In genomic region chr11:6547037-6547680, GRCm38 (mm10) we compare ENCODE assay signal across 8 mouse cellular contexts. TPM values are rescaled to one million over a fixed set of nuclear protein-coding genes. Genes with fewer than 3 reads are reported as not detected.
DNase-seq lines count a peak whose midpoint lies in the region; ATAC-seq and TF ChIP-seq lines count a peak whose summit lies in the region.

No protein-coding gene starts in this region.

- no peak for TF ChIP-seq EP300 in heart, adult 2 months (IDR thresholded peaks at IDR 0.05; ENCODE audit: insufficient read depth, low read depth, low read length)

- peak overlapping the region; percentile 96 for H3K27ac ChIP-seq in heart, adult 2 months
- peak overlapping the region; percentile 99 for H3K27ac ChIP-seq in intestine, postnatal 0 days (ENCODE audit: low read depth, low read length)
- H3K27ac ChIP-seq in midbrain, embryonic 15.5 days: peak overlapping the region; percentile 93

- peak overlapping the region; percentile 81 for H3K4me3 ChIP-seq in heart, adult 2 months
- H3K4me3 ChIP-seq in intestine, postnatal 0 days (ENCODE audit: low read depth, low read length): peak overlapping the region; percentile 72
- peak overlapping the region; percentile 94 for H3K4me3 ChIP-seq in midbrain, embryonic 15.5 days

- no peaks in the 10 kb centered on the region for H3K9me3 ChIP-seq in intestine, postnatal 0 days (ENCODE audit: control insufficient read depth)
- no peaks in the 10 kb centered on the region for H3K9me3 ChIP-seq in midbrain, embryonic 15.5 days

- ATAC-seq in intestine, postnatal 0 days: peak; percentile 45
- peak; percentile 71 for ATAC-seq in midbrain, embryonic 15.5 days (replicated peaks)

- peaks cover 2% of the 10 kb centered on the region; the same call in 1 of the 2 replicates for H3K36me3 ChIP-seq in heart, adult 2 months (ENCODE audit: control insufficient read depth, insufficient read depth, low read length)
- H3K36me3 ChIP-seq in intestine, postnatal 0 days (ENCODE audit: control insufficient read depth, insufficient read depth): no peaks in the 10 kb centered on the region
- no peaks in the 10 kb centered on the region for H3K36me3 ChIP-seq in midbrain, embryonic 15.5 days (replicated peaks)

- H3K4me1 ChIP-seq in heart, adult 2 months (ENCODE audit: control insufficient read depth, insufficient read depth, low read length): no peaks in the 10 kb centered on the region; the same call in 1 of the 2 replicates
- H3K4me1 ChIP-seq in intestine, postnatal 0 days (replicated peaks; ENCODE audit: control insufficient read depth, insufficient read depth, low read length): no peaks in the 10 kb centered on the region
- H3K4me1 ChIP-seq in midbrain, embryonic 15.5 days: peaks cover 18% of the 10 kb centered on the region

- peak overlapping the region; percentile 86 for H3K9ac ChIP-seq in heart, adult 2 months (ENCODE audit: low read depth, low read length)
- peak overlapping the region; percentile 90 for H3K9ac ChIP-seq in intestine, postnatal 0 days (ENCODE audit: low read depth, low read length)
- H3K9ac ChIP-seq in midbrain, embryonic 15.5 days: peak overlapping the region; percentile 85

- peak; percentile 52 for TF ChIP-seq POLR2A in heart, adult 2 months (IDR thresholded peaks at IDR 0.05; ENCODE audit: insufficient read depth, low read depth, low read length)

- H3K27me3 ChIP-seq in heart, adult 2 months (ENCODE audit: control insufficient read depth, insufficient read depth, low read length): no peaks in the 10 kb centered on the region
- no peaks in the 10 kb centered on the region for H3K27me3 ChIP-seq in intestine, postnatal 0 days (replicated peaks; ENCODE audit: control insufficient read depth, insufficient read depth, low read length)
- no peaks in the 10 kb centered on the region for H3K27me3 ChIP-seq in midbrain, embryonic 15.5 days (replicated peaks)

- peak overlapping the region; percentile 78 for H3K4me2 ChIP-seq in intestine, postnatal 0 days (replicated peaks; ENCODE audit: low read depth)
- H3K4me2 ChIP-seq in midbrain, embryonic 15.5 days: peak overlapping the region; percentile 66

- WGBS in heart, adult 2 months: 1% methylated on average over 41 of the region's 41 CpGs
- WGBS in intestine, postnatal 0 days: under 1% methylated on average over 30 of the region's 41 CpGs
- under 1% methylated on average over 28 of the region's 41 CpGs for WGBS in midbrain, embryonic 15.5 days

- DNase-seq in adrenal gland, postnatal 10 days: peak; percentile 79
- DNase-seq in embryo, embryonic 9.5 days (ENCODE audit: extremely low spot score): peak; percentile 83
- DNase-seq in heart, adult 2 months: peak; percentile 87 to 91
- DNase-seq in liver: peak; percentile 77
- DNase-seq in spleen, adult 18-20 months: peak; percentile 81 to 83
- no peak for DNase-seq in T-cell, adult 2 months (ENCODE audit: low spot score)

- 0 out of 2 replicates have a peak, but pooled peaks have one; percentile 18 for TF ChIP-seq CTCF in heart, adult 2 months (IDR thresholded peaks at IDR 0.05)
- TF ChIP-seq CTCF in intestine, postnatal 0 days (IDR thresholded peaks at IDR 0.05; ENCODE audit: low read depth): peak; percentile 19; the same call in 1 of the 2 replicates

- intact Hi-C loops in heart, adult 2 months (cut with DNase I): loop anchor here (2.0 to 5.0 kb wide), 2 partner anchors 40 to 80 kb away; partner anchors contain the start of gene Tbrg4

- no peaks in the 10 kb centered on the region; the same call in 1 of the 2 replicates for H3K79me2 ChIP-seq in heart, adult 2 months (replicated peaks; ENCODE audit: control insufficient read depth, insufficient read depth, low read length)

RNA-seq across cellular contexts. Expression of gene Ccm2, which starts 0.5 kb away (rescaled TPM):
- 10 to 100 TPM; 46.4 to 47.5 TPM for total RNA-seq in adrenal gland, postnatal 10 days (2021)
- total RNA-seq in heart, adult 2 months (2021): 10 to 100 TPM; 25.6 to 28.5 TPM
- 47.8 and 54.1 TPM in 2 replicates for polyA plus RNA-seq in heart, adult 2 months (2012; rRNA removed)
- 37.2 and 39.6 TPM in 2 replicates for polyA plus RNA-seq in intestine, postnatal 0 days (2015; fragmentation: Nextera tagmentation; extraction: Ambion mirVana)
- polyA plus RNA-seq in midbrain, embryonic 15.5 days (2015; fragmentation: Nextera tagmentation; extraction: Ambion mirVana): 90.5 and 96.6 TPM in 2 replicates

RNA-seq across cellular contexts. Expression of gene Myo1g, which starts 26.4 kb away (rescaled TPM):
- 1 to 10 TPM; 6.3 to 6.5 TPM for total RNA-seq in adrenal gland, postnatal 10 days (2021)
- 1 to 10 TPM; 1.4 TPM for total RNA-seq in heart, adult 2 months (2021)
- polyA plus RNA-seq in heart, adult 2 months (2012; rRNA removed): 4.1 and 7.2 TPM in 2 replicates
- 0.87 and 0.95 TPM in 2 replicates for polyA plus RNA-seq in intestine, postnatal 0 days (2015; fragmentation: Nextera tagmentation; extraction: Ambion mirVana)
- 0.23 and 0.54 TPM in 2 replicates for polyA plus RNA-seq in midbrain, embryonic 15.5 days (2015; fragmentation: Nextera tagmentation; extraction: Ambion mirVana)

RNA-seq across cellular contexts. Expression of gene Nacad, which starts 58.7 kb away (rescaled TPM):
- 1 to 10 TPM; 4.2 to 5.7 TPM for total RNA-seq in adrenal gland, postnatal 10 days (2021)
- under 1 TPM; 0.23 to 0.52 TPM for total RNA-seq in heart, adult 2 months (2021)
- polyA plus RNA-seq in heart, adult 2 months (2012; rRNA removed): 0.67 and 1.4 TPM in 2 replicates
- polyA plus RNA-seq in intestine, postnatal 0 days (2015; fragmentation: Nextera tagmentation; extraction: Ambion mirVana): 4.0 and 4.8 TPM in 2 replicates
- polyA plus RNA-seq in midbrain, embryonic 15.5 days (2015; fragmentation: Nextera tagmentation; extraction: Ambion mirVana): 103 and 106 TPM in 2 replicates

Comparison
In these comparisons a context has a peak if more than half of its experiments do, and no peak if none do; other contexts are left out.
1. RNA of gene Nacad, which starts 58.7 kb away (polyA plus RNA-seq): 103 to 106 TPM in midbrain, embryonic 15.5 days; 4.0 to 4.8 TPM in intestine, postnatal 0 days and 0.67 to 1.4 TPM in heart, adult 2 months; every median in the first group is over 10 times any median in the second.
2. Peak in every context shown above with its lines, with median percentiles within 50 percentile points of each other: H3K27ac ChIP-seq, H3K4me3 ChIP-seq and H3K9ac ChIP-seq.